Mouse (Mus musculus) stomach, postnatal 0 days (tissue): ENCODE measurements around the gene Fam126a. TPM values are rescaled to one million over a fixed set of nuclear protein-coding genes. Genes with fewer than 3 reads are reported as not detected.

Experiments
- ATAC-seq: fragments of 200-750 bp; cut with Nextera tagmentation; 2 replicates; pipeline ENCODE4 v1.8.0; 2017; ENCODE audit not compliant: low FRiP score, low TSS enrichment
- DNase-seq: peaks from one replicate; pipeline ENCODE4 v3.0.0-alpha.2; 2016; ENCODE audit warnings: low spot score
- H3K27ac ChIP-seq: fragments of 300-500 bp; sonication (generic); replicated peaks from 2 replicates; pipeline ENCODE4 v1.5.1; 2014; ENCODE audit warnings: mild to moderate bottlenecking, control low read depth
- H3K27me3 ChIP-seq: fragments of 300-500 bp; sonication (generic); 2 replicates; pipeline ENCODE4 v1.6.1; 2014; ENCODE audit warnings: low read length; ENCODE audit not compliant: control insufficient read depth, insufficient read depth
- H3K36me3 ChIP-seq: fragments of 300-500 bp; sonication (generic); 2 replicates; pipeline ENCODE4 v1.6.1; 2014; ENCODE audit warnings: low read length, mixed read lengths; ENCODE audit not compliant: control insufficient read depth, insufficient read depth
- H3K4me1 ChIP-seq: fragments of 300-500 bp; sonication (generic); replicated peaks from 2 replicates; pipeline ENCODE4 v1.6.1; 2014; ENCODE audit warnings: antibody characterized with exemption; ENCODE audit not compliant: control insufficient read depth, insufficient read depth
- H3K4me2 ChIP-seq: fragments of 300-500 bp; sonication (generic); replicated peaks from 2 replicates; pipeline ENCODE4 v1.6.1; 2014; ENCODE audit warnings: low read depth, mild to moderate bottlenecking, control low read depth, moderate library complexity
- H3K4me3 ChIP-seq: fragments of 300-500 bp; sonication (generic); 2 replicates; pipeline ENCODE4 v1.5.1; 2014; ENCODE audit warnings: low read depth, low read length, control low read depth
- H3K9ac ChIP-seq: fragments of 300-500 bp; sonication (generic); 2 replicates; pipeline ENCODE4 v1.6.1; 2014; ENCODE audit warnings: mild to moderate bottlenecking, low read length, control low read depth, mixed read lengths
- H3K9me3 ChIP-seq: fragments of 300-500 bp; sonication (generic); 2 replicates; pipeline ENCODE4 v1.6.1; 2016; ENCODE audit warnings: low read length; ENCODE audit not compliant: control insufficient read depth
- CTCF ChIP-seq: IDR thresholded peaks from 2 replicates; pipeline ENCODE4 v1.5.1; 2016; ENCODE audit warnings: antibody characterized with exemption, low read depth, mild to moderate bottlenecking, moderate library complexity
- EP300 ChIP-seq: optimal IDR thresholded peaks from 2 replicates; pipeline ENCODE3; 2016; ENCODE audit warnings: antibody characterized with exemption
- WGBS: fragments of 180-500 bp; shearing (Covaris S2); extraction: QIAGEN DNeasy Blood & Tissue Kit; methylation state at CpG from one replicate; pipeline ENCODE4 v1.1.7; 2014; 5-methylcytosine and 5-hydroxymethylcytosine counted together
- polyA plus RNA-seq: library from polyadenylated mRNA; unstranded; fragments of >200 nt; fragmentation: Nextera tagmentation; extraction: Ambion mirVana; gene quantifications from 2 replicates; pipeline ENCODE4 v1.2.1, GENCODE M21; 2015

Fam126a gene
- polyA plus RNA-seq, 1 experiment from 2014 or later = 4.9 TPM

DNA sequence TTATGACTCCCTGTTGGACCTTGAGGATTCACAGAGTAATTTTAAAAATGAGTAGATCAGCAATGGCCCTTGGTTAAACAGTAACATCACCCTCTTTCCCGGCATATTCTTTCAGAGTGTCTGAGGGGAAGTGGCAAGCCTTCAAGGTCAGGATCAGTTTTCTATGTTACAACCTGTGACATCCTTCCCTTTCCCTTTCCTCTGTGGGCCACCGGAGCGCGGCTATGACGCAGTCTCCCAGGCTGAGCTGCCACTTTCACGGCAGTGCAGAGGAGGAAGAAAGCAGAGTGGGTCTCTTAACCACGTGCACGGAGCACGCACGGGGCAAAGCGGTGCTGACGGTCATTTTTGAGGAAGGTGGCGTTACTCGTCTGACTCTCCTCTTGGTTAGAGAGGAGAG lies 52.0 kb downstream of the Fam126a start:
- DNase-seq (no peak), ATAC-seq (no peak)
- no peak overlapping the region for H3K4me2 ChIP-seq
- H3K9ac ChIP-seq = no peak overlapping the region
- no peaks in the 10 kb centered on the region for H3K4me1 ChIP-seq
- H3K4me3 ChIP-seq = no peak overlapping the region
- H3K36me3 ChIP-seq = 0 out of 2 replicates have a peak, but pooled peaks cover 3% of the 10 kb centered on the region
- no peaks in the 10 kb centered on the region for H3K27me3 ChIP-seq
- no peak for TF ChIP-seq EP300
- no peak for TF ChIP-seq CTCF
- WGBS = 86% methylated on average over 14 of the region's 14 CpGs
- H3K9me3 ChIP-seq = no peaks in the 10 kb centered on the region
- no peak overlapping the region for H3K27ac ChIP-seq

DNA sequence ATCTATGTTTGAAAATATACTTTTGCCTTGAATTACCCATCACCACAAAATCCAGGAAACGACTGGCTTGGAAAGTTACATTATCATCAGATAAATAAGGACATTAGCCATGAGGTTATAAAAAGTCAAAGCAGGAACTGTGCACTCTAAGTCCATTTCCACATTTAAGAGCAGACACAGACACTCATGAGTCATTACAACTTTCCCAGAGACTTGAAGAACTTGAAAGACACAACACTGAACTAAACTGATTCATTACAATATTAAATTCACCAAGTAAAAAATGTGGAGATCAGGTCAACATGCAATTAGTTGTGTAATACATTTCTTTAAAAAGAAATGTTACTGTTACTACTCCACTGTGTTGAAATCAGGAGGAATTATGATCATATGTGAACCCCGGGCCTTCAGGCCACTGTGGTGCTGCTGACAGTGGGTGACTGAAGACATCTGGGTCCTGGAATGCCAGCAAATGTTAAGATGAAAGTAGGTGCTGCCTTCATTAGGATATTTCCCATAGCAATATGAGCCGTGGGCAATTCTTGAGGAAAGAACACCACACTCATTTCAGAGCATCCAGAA lies 55.4 kb downstream of the Fam126a start:
- Histone ChIP-seq H3K27ac (no peak overlapping the region), H3K9me3 (no peaks in the 10 kb centered on the region), H3K9ac (no peak overlapping the region), H3K27me3 (no peaks in the 10 kb centered on the region), H3K4me2 (no peak overlapping the region), H3K36me3 (0 out of 2 replicates have a peak, but pooled peaks cover 3% of the 10 kb centered on the region), H3K4me3 (no peak overlapping the region), H3K4me1 (no peaks in the 10 kb centered on the region)
- ATAC-seq (no peak), DNase-seq (no peak)
- TF ChIP-seq EP300 (no peak), CTCF (no peak)
- WGBS = 41% methylated on average over 3 of the region's 3 CpGs

DNA sequence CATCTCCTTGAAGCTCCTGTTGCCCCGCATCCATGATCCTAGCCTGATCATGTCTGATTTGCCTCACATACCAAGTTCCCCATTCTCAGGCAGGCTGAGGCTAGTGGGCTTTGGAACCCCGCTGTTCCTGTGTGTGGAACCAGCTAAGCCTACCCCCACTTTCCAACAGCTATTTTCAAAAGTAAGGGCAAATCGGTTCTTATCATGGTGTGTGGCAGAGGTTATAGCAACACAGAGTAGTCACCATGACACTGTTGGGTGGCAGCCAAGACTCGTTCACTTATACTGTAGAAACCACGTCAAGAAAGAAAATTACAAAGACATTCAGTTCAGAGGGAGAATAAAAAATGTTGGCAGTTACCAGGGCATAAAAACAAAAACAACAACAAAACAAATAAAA lies 62.8 kb downstream of the Fam126a start:
- ATAC-seq = no peak
- peak; percentile 52 for DNase-seq
- no peaks in the 10 kb centered on the region for H3K36me3 ChIP-seq
- H3K4me3 ChIP-seq = no peak overlapping the region
- H3K4me1 ChIP-seq = no peaks in the 10 kb centered on the region
- no peak overlapping the region for H3K4me2 ChIP-seq
- H3K9ac ChIP-seq = no peak overlapping the region
- 56% methylated on average over 5 of the region's 5 CpGs for WGBS
- TF ChIP-seq EP300 = no peak
- TF ChIP-seq CTCF = no peak
- H3K27ac ChIP-seq = no peak overlapping the region
- no peaks in the 10 kb centered on the region for H3K9me3 ChIP-seq
- no peaks in the 10 kb centered on the region for H3K27me3 ChIP-seq

DNA sequence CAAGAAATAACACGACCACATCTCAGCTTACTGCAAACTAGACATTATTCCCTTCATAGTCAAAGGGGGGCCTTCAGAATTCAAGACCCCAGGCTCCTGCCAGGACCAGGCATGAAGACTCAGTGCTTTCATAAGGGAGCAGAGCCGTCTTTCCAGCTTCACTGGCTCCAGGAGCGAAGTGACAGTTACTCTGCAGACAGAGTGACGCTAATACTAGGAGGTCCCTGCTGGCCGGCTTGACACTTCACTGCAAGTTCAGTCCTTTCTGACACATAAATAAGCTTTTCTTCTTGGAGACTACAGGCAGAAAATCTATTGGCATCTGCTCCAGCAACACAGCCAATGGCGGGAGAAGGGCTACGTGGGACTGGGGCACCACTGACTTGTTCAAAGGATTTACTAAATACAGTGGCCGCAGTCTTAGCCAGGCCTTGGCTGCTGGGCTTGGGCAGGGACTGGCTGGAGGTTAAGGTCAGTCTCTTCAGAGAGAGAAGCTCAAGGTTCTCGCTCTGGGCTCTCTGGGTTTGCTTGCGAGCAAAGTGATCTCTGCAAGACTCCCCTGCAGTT lies 65.8 kb downstream of the Fam126a start:
- Histone ChIP-seq H3K36me3 (no peaks in the 10 kb centered on the region), H3K27me3 (no peaks in the 10 kb centered on the region), H3K4me1 (no peaks in the 10 kb centered on the region), H3K4me3 (no peak overlapping the region), H3K27ac (no peak overlapping the region), H3K4me2 (no peak overlapping the region), H3K9ac (no peak overlapping the region), H3K9me3 (no peaks in the 10 kb centered on the region)
- 79% methylated on average over 10 of the region's 10 CpGs for WGBS
- DNase-seq = no peak
- no peak for ATAC-seq
- no peak for TF ChIP-seq CTCF
- TF ChIP-seq EP300 = no peak

DNA sequence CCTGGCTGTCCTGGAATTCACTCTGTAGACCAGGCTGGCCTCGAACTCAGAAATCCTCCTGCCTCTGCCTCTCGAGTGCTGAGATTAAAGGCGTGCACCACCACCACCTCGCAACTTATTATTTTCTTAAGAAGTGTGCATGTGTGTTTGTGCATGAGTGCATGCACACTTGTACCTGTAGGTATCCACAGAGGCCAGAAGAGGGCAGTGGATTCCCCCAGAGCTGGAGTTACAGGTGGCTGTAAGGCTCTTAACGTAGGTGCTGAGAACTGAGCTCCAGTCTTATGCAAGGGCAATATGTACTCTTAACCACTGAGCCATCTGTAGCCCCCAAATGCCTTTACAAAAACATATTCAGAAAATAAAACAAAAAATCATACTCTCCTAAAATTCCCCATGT lies 77.4 kb downstream of the Fam126a start:
- H3K9ac ChIP-seq = no peak overlapping the region
- H3K9me3 ChIP-seq = no peaks in the 10 kb centered on the region
- no peak overlapping the region for H3K4me2 ChIP-seq
- H3K36me3 ChIP-seq = no peaks in the 10 kb centered on the region
- 92% methylated on average over 5 of the region's 5 CpGs for WGBS
- TF ChIP-seq EP300 (no peak), CTCF (0 out of 2 replicates have a peak, but pooled peaks have one; percentile 3)
- DNase-seq (no peak), ATAC-seq (no peak)
- H3K27me3 ChIP-seq = no peaks in the 10 kb centered on the region
- no peaks in the 10 kb centered on the region for H3K4me1 ChIP-seq
- no peak overlapping the region for H3K27ac ChIP-seq
- H3K4me3 ChIP-seq = no peak overlapping the region

DNA sequence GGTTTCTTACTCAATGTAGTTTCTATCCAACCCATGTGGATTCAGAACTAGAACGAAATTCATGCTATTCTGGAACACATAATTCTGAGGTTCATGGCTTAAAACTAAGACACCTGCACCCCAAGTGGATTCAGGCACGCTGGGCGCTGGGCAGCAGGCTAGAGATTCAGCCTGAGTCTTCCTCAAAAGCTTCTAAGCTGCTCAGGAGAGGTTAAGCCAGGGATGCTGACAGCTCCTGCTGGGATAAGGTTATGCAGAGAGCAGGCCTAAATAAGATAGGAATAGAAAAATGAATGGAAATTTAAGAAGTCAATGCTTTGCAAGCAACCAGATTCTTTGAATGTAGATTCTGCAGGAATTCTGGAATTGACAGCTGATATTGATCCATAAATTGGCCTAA lies 82.4 kb downstream of the Fam126a start:
- no peak overlapping the region for H3K4me2 ChIP-seq
- H3K4me1 ChIP-seq = no peaks in the 10 kb centered on the region
- no peak for TF ChIP-seq CTCF
- TF ChIP-seq EP300 = no peak
- no peak for DNase-seq
- H3K27ac ChIP-seq = no peak overlapping the region
- 64% methylated on average over 3 of the region's 3 CpGs for WGBS
- no peaks in the 10 kb centered on the region for H3K36me3 ChIP-seq
- H3K9ac ChIP-seq = no peak overlapping the region
- H3K27me3 ChIP-seq = no peaks in the 10 kb centered on the region
- no peaks in the 10 kb centered on the region for H3K9me3 ChIP-seq
- H3K4me3 ChIP-seq = no peak overlapping the region
- no peak for ATAC-seq
